Mouse (Mus musculus) midbrain, postnatal 0 days (tissue): ENCODE results near the gene Mybpc3. TPM values are rescaled to one million over a fixed set of nuclear protein-coding genes. Genes with fewer than 3 reads are reported as not detected.
A peak's percentile ranks its signal among the peaks of the same experiment; 100 is the strongest.
"Not testable (repeated sequence)": the region's sequence is repeated elsewhere in the genome, so short reads cannot be mapped to it uniquely, and the experiment has no call there.

Experiments used
- ATAC-seq: fragments of 200-750 bp; cut with Nextera tagmentation; 2 replicates; pipeline ENCODE4 v1.8.0; 2017; ENCODE audit warnings: moderate number of reproducible peaks, mild to moderate bottlenecking, moderate TSS enrichment, moderate library complexity; ENCODE audit not compliant: low FRiP score
- DNase-seq: peaks from one replicate; pipeline ENCODE4 v3.0.0-alpha.2; 2015; ENCODE audit warnings: low spot score
- H3K27ac ChIP-seq: fragments of 300-500 bp; sonication (generic); 2 replicates; pipeline ENCODE4 v1.5.1; 2014; ENCODE audit warnings: low read depth, mild to moderate bottlenecking, low read length, mixed read lengths
- H3K27me3 ChIP-seq: fragments of 300-500 bp; sonication (generic); 2 replicates; pipeline ENCODE4 v1.6.1; 2014; ENCODE audit warnings: low read length, control low read depth, mixed read lengths; ENCODE audit not compliant: insufficient read depth
- H3K36me3 ChIP-seq: fragments of 300-500 bp; sonication (generic); 2 replicates; pipeline ENCODE4 v1.6.1; 2014; ENCODE audit warnings: low read length, control low read depth, mixed read lengths; ENCODE audit not compliant: insufficient read depth
- H3K4me1 ChIP-seq: fragments of 300-500 bp; sonication (generic); 2 replicates; pipeline ENCODE4 v1.6.1; 2014; ENCODE audit warnings: mild to moderate bottlenecking, control low read depth, antibody characterized with exemption, low read length, mixed read lengths; ENCODE audit not compliant: insufficient read depth
- H3K4me2 ChIP-seq: fragments of 300-500 bp; sonication (generic); 2 replicates; pipeline ENCODE4 v1.6.1; 2014; ENCODE audit warnings: low read depth, mild to moderate bottlenecking, low read length, mixed read lengths; ENCODE audit not compliant: poor library complexity, severe bottlenecking
- H3K4me3 ChIP-seq: fragments of 300-500 bp; sonication (generic); 2 replicates; pipeline ENCODE4 v1.5.1; 2014; ENCODE audit warnings: low read depth, mild to moderate bottlenecking, low read length, moderate library complexity
- H3K9ac ChIP-seq: fragments of 300-500 bp; sonication (generic); replicated peaks from 2 replicates; pipeline ENCODE4 v1.6.1; 2014; ENCODE audit warnings: mild to moderate bottlenecking, low read length, moderate library complexity, mixed read lengths; ENCODE audit not compliant: poor library complexity, severe bottlenecking
- H3K9me3 ChIP-seq: fragments of 300-500 bp; sonication (generic); 2 replicates; pipeline ENCODE4 v1.6.1; 2016; ENCODE audit warnings: low read length, control low read depth
- CTCF ChIP-seq: IDR thresholded peaks from 2 replicates; pipeline ENCODE4 v1.5.1; 2016; ENCODE audit warnings: antibody characterized with exemption, mild to moderate bottlenecking
- WGBS: fragments of 180-500 bp; shearing (Covaris S2); extraction: QIAGEN DNeasy Blood & Tissue Kit; methylation state at CpG from one replicate; pipeline ENCODE4 v1.1.7; 2014; 5-methylcytosine and 5-hydroxymethylcytosine counted together
- polyA plus RNA-seq: library from polyadenylated mRNA; unstranded; fragments of >200 nt; fragmentation: Nextera tagmentation; extraction: Ambion mirVana; gene quantifications from 2 replicates; pipeline ENCODE4 v1.2.1, GENCODE M21; 2015
- total RNA-seq: library from RNA; depleted of rRNA; stranded (reverse); fragments of >200 nt; gene quantifications from 2 replicates; pipeline ENCODE4 v1.2.3, GENCODE M21; 2014

Mybpc3 gene
- total and polyA plus RNA-seq, 2 experiments from 2014 or later: not detected

GRCm38 (mm10) chr2:91110429-91110828, 7.5 kb upstream of the Mybpc3 start:
- H3K36me3 ChIP-seq: no peaks in the 10 kb centered on the region
- no peak overlapping the region for H3K27ac ChIP-seq
- H3K9me3 ChIP-seq: no peaks in the 10 kb centered on the region
- 81% methylated on average over 6 of the region's 6 CpGs for WGBS
- 0 out of 2 replicates have a peak, but pooled peaks cover 3% of the 10 kb centered on the region for H3K4me1 ChIP-seq
- DNase-seq (no peak), ATAC-seq (no peak)
- no peak for TF ChIP-seq CTCF
- H3K4me3 ChIP-seq: no peak overlapping the region
- no peaks in the 10 kb centered on the region for H3K27me3 ChIP-seq
- no peak overlapping the region for H3K9ac ChIP-seq
- H3K4me2 ChIP-seq: no peak overlapping the region

DNA sequence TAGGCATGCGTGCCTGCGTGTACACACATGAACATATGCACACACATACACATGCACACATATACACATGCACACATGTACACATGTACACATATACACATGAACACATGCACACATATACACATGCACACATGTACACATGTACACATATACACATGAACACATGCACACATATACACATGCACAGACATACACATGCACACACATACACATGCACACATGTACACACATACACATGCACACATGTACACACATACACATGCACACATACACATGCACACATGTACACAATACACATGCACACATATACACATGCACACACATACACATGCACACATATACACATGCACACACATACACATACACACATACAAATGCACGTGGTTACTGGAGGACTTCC, 6.1 kb upstream of the Mybpc3 start:
- H3K9ac ChIP-seq, H3K4me3 ChIP-seq, H3K9me3 ChIP-seq, H3K4me2 ChIP-seq, ATAC-seq, H3K27ac ChIP-seq, H3K27me3 ChIP-seq, H3K4me1 ChIP-seq, H3K36me3 ChIP-seq, DNase-seq: not testable (repeated sequence)
- WGBS: 95% methylated on average over 3 of the region's 3 CpGs

DNA sequence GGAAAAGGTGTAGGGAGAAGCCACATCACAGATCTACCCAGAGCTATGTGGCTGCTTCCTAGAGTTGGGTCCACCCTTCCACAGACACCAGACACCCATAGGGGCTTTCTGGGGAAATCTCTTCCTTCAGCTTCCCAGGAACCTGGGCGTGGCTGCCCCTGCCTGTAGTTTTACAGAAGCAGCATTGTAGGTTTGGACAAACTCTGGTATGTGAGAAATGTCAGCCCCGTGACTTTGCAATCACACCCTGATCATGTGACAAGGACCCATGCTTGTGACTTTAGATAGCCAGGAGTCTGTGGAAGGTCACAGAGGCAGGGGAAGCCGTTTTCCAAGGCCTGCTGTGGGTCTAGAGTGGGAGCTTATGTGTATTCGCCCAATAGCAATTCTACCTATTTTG, 5.5 kb upstream of the Mybpc3 start:
- Histone ChIP-seq H3K27ac (no peak overlapping the region), H3K27me3 (no peaks in the 10 kb centered on the region), H3K9me3 (no peaks in the 10 kb centered on the region), H3K4me3 (no peak overlapping the region), H3K36me3 (no peaks in the 10 kb centered on the region), H3K4me2 (no peak overlapping the region), H3K9ac (no peak overlapping the region), H3K4me1 (0 out of 2 replicates have a peak, but pooled peaks cover 3% of the 10 kb centered on the region)
- ATAC-seq: no peak
- no peak for DNase-seq
- WGBS: 71% methylated on average over 4 of the region's 4 CpGs
- TF ChIP-seq CTCF: no peak

DNA sequence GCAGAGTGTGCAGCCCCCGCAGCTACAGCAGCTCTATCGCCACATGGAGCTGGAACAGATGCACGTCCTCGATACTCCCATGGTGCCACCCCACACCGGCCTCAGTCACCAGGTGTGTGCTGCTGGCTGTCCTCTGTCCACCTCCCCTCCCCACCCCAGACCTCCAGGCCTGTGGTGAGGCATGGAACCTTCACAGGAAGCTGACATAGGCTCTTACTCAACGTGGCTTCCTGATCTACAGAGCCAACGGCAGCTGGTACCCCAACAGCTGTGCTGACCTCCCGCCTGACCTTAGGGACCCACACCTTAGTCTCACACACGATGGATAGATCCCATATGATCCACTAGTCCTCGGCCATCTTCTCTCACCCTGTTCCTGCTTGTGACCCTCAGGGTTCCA, 4.6 kb upstream of the Mybpc3 start:
- no peak for ATAC-seq
- WGBS: 80% methylated on average over 10 of the region's 10 CpGs
- Histone ChIP-seq H3K4me1 (0 out of 2 replicates have a peak, but pooled peaks cover 3% of the 10 kb centered on the region), H3K9ac (no peak overlapping the region), H3K27me3 (no peaks in the 10 kb centered on the region), H3K27ac (no peak overlapping the region), H3K4me2 (no peak overlapping the region), H3K36me3 (no peaks in the 10 kb centered on the region), H3K4me3 (no peak overlapping the region), H3K9me3 (no peaks in the 10 kb centered on the region)
- no peak for DNase-seq
- no peak for TF ChIP-seq CTCF

DNA sequence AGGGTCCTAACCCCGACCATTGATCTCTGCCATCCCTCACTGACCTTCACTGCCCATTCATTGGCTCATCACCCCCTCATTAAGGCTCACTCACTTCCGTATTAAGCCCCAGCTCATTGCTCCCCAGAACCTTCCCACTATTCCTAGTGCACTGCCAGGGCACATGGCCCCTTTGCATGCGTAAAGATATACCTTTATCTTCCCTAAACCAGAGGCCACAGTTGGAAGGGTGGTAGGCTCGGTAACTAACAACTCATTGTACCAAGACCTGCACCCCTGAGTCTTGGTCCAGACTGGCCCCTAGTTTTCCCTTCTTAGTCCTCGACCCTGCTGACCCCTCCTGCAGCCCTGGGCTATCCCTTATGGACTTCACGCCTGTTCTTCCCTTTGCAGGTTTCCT, 4.1 kb upstream of the Mybpc3 start:
- Histone ChIP-seq H3K27ac (no peak overlapping the region), H3K9ac (no peak overlapping the region), H3K9me3 (no peaks in the 10 kb centered on the region), H3K36me3 (no peaks in the 10 kb centered on the region), H3K4me1 (0 out of 2 replicates have a peak, but pooled peaks cover 3% of the 10 kb centered on the region), H3K4me3 (no peak overlapping the region), H3K27me3 (no peaks in the 10 kb centered on the region), H3K4me2 (no peak overlapping the region)
- WGBS: 76% methylated on average over 6 of the region's 6 CpGs
- ATAC-seq (no peak), DNase-seq (no peak)
- TF ChIP-seq CTCF: no peak

DNA sequence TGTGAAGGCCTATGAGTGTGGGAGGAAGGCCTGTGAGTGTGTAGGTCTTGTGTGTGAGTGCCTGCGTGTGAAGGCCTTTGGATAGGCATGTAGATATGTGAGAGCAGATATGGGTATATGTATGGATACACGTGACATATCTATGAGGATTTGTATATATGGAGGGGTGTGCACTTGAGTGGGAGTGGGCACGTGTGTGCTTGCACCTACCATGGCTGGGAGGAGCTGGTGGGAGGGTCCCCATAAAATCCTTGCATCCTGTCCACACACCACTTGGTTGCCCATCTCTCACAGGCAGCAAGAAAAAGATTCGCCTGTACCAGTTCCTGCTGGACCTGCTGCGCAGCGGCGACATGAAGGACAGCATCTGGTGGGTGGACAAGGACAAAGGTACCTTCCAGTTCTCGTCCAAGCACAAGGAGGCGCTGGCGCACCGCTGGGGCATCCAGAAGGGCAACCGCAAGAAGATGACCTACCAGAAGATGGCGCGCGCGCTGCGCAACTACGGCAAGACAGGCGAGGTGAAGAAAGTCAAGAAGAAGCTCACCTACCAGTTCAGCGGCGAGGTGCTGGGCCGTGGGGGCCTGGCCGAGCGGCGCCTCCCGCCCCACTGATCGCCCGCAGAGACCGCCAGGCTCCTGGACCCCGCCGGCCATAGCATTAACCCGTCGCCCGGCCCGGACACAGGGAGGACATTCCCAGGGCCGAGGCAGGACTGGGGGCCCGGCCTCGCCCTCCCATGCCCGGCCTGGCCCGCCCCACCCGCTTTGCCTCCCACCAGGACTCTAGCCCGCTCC, 3.0 kb upstream of the Mybpc3 start:
- DNase-seq: peak; percentile 78
- no peak overlapping the region for H3K9ac ChIP-seq
- peak; percentile 54 for ATAC-seq
- H3K36me3 ChIP-seq: no peaks in the 10 kb centered on the region
- H3K4me2 ChIP-seq: peak overlapping the region; percentile 47
- no peaks in the 10 kb centered on the region for H3K9me3 ChIP-seq
- H3K27me3 ChIP-seq: no peaks in the 10 kb centered on the region
- H3K4me1 ChIP-seq: 0 out of 2 replicates have a peak, but pooled peaks cover 3% of the 10 kb centered on the region
- 8% methylated on average over 35 of the region's 42 CpGs for WGBS
- TF ChIP-seq CTCF: peak; percentile 84
- no peak overlapping the region for H3K27ac ChIP-seq
- H3K4me3 ChIP-seq: peak overlapping the region; percentile 23; the same call in 1 of the 2 replicates
